Mouse (Mus musculus) G1E (cell line): Measurements from ENCODE around the gene H2-M10.5.

Experiments used
- CTCF ChIP-seq: IDR thresholded peaks from 2 replicates; pipeline ENCODE4 v1.5.1; 2012; ENCODE audit warnings: low read depth, low read length, inconsistent platforms, mixed read lengths
- GATA1 ChIP-seq: IDR thresholded peaks from 2 replicates; pipeline ENCODE4 v1.6.1; 2012; ENCODE audit warnings: borderline replicate concordance, low read length, inconsistent platforms, mixed read lengths

DNA sequence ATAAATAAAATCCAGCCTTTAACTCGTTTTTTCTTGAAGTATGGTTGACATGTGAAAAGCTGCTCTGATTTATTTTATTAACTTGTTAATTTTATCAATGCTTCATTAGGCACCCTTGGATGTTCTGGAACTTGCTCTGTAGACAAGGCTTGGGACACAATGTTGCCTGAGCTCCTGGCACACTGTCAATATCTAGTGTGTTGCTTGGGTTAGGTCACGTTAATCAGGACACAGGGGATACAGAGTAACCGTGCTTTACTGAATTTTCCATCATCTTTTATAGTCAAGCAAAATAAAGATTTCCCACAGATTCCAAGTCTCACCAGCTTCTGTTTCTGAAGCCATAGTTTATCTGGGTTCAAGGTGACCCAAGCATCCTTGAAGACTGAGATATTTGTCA lies 8.8 kb downstream of the H2-M10.5 start:
- TF ChIP-seq CTCF (no peak), GATA1 (no peak)
